17 mouse cellular contexts compared by ENCODE assay signal in genomic region chr2:32596725-32597124, GRCm38 (mm10). TPM values are rescaled to one million over a fixed set of nuclear protein-coding genes. Genes with fewer than 3 reads are reported as not detected.
DNase-seq lines count a peak whose midpoint lies in the region; ATAC-seq and TF ChIP-seq lines count a peak whose summit lies in the region.
"Had no signal": no experiment of that assay in that cellular context is flagged by ENCODE, and none has a peak within 500 bp of the region (broad histone marks: within the 10 kb centered on the region; RNA-seq: fewer than 3 reads in every experiment).

No protein-coding gene starts in this region.

- H3K4me1 ChIP-seq in limb, embryonic 10.5 days: peaks cover 7% of the 10 kb centered on the region
- H3K4me1 ChIP-seq in intestine, postnatal 0 days (replicated peaks; ENCODE audit: control insufficient read depth, insufficient read depth, low read length): no peaks in the 10 kb centered on the region

- H3K4me3 ChIP-seq in limb, embryonic 10.5 days: no peak overlapping the region
- no peak overlapping the region for H3K4me3 ChIP-seq in intestine, postnatal 0 days (ENCODE audit: low read depth, low read length)
- H3K4me3 ChIP-seq: limb, embryonic 12.5 days; liver, embryonic 15.5 days had no signal

- no peak overlapping the region for H3K9ac ChIP-seq in intestine, postnatal 0 days (ENCODE audit: low read depth, low read length)
- H3K9ac ChIP-seq: limb, embryonic 12.5 days; liver, embryonic 15.5 days had no signal

- WGBS in limb, embryonic 10.5 days: 93% methylated on average over 13 of the region's 13 CpGs
- 91% methylated on average over 13 of the region's 13 CpGs for WGBS in intestine, postnatal 0 days

- H3K27me3 ChIP-seq in limb, embryonic 10.5 days (ENCODE audit: low read depth, poor library complexity, severe bottlenecking): no peaks in the 10 kb centered on the region
- H3K27me3 ChIP-seq in intestine, postnatal 0 days (replicated peaks; ENCODE audit: control insufficient read depth, insufficient read depth, low read length): no peaks in the 10 kb centered on the region
- H3K27me3 ChIP-seq: limb, embryonic 12.5 days; liver, embryonic 15.5 days had no signal

- peak; percentile 46 to 71 for DNase-seq in adrenal gland, adult (ENCODE audit: inconsistent age in 2 of 2, low spot score in 1 of 2)
- no peak for DNase-seq in adrenal gland, adult 18-20 months (ENCODE audit: low spot score in 2 of 2)
- DNase-seq in gastrocnemius, postnatal 10 days: peak; percentile 58
- DNase-seq in gastrocnemius, postnatal 36 days: no peak
- peak; percentile 57 for DNase-seq in testis, postnatal 10 days (ENCODE audit: low spot score)
- DNase-seq in testis, postnatal 14 days (ENCODE audit: low spot score): no peak
- DNase-seq in limb, embryonic 10.5 days (ENCODE audit: low spot score): no peak
- DNase-seq: kidney, adult 8-10 months; layer of hippocampus, postnatal 36 days; lung, postnatal 10 days; right cerebral cortex, postnatal 14 days had no signal

- peak overlapping the region; percentile 46; the same call in 1 of the 2 replicates for H3K27ac ChIP-seq in limb, embryonic 10.5 days
- H3K27ac ChIP-seq in intestine, postnatal 0 days (ENCODE audit: low read depth, low read length): no peak overlapping the region
- H3K27ac ChIP-seq: limb, embryonic 12.5 days; liver, embryonic 15.5 days; stomach, postnatal 0 days had no signal

- no peak for TF ChIP-seq CTCF in intestine, postnatal 0 days (IDR thresholded peaks at IDR 0.05; ENCODE audit: low read depth)

- intact Hi-C loops in gastrocnemius, postnatal 36 days (cut with DNase I): no loop called here

- H3K36me3 ChIP-seq in limb, embryonic 10.5 days: peaks cover 42% of the 10 kb centered on the region
- H3K36me3 ChIP-seq in intestine, postnatal 0 days (ENCODE audit: control insufficient read depth, insufficient read depth): peaks cover 13% of the 10 kb centered on the region

- no peaks in the 10 kb centered on the region for H3K9me3 ChIP-seq in limb, embryonic 10.5 days (replicated peaks)
- no peaks in the 10 kb centered on the region for H3K9me3 ChIP-seq in intestine, postnatal 0 days (ENCODE audit: control insufficient read depth)
- H3K9me3 ChIP-seq: limb, embryonic 12.5 days; liver, embryonic 15.5 days had no signal

- H3K4me2 ChIP-seq in intestine, postnatal 0 days (replicated peaks; ENCODE audit: low read depth): no peak overlapping the region
- H3K4me2 ChIP-seq: limb, embryonic 12.5 days; liver, embryonic 15.5 days had no signal

- no peak for ATAC-seq in intestine, postnatal 0 days

RNA-seq across cellular contexts. Expression of gene St6galnac6, which starts 2.8 kb away (rescaled TPM):
- 10 to 100 TPM; 52.4 to 67.9 TPM for total RNA-seq in adrenal gland, adult 18-20 months (2021)
- total RNA-seq in gastrocnemius, postnatal 10 days (2021): 10 to 100 TPM; 59.7 to 66.0 TPM
- total RNA-seq in gastrocnemius, postnatal 36 days (2021): 10 to 100 TPM; 34.9 to 46.5 TPM
- polyA plus RNA-seq in limb, embryonic 10.5 days (2016; fragmentation: Nextera tagmentation; extraction: Ambion mirVana): 11.8 and 16.7 TPM in 2 replicates
- 8.3 and 9.1 TPM in 2 replicates for polyA plus RNA-seq in intestine, postnatal 0 days (2015; fragmentation: Nextera tagmentation; extraction: Ambion mirVana)

RNA-seq across cellular contexts. Expression of gene St6galnac4, which starts 9.8 kb away (rescaled TPM):
- total RNA-seq in adrenal gland, adult 18-20 months (2021): 10 to 100 TPM in 1 of 2 experiments, 1 to 10 TPM in 1; 6.6 to 11.4 TPM
- 10 to 100 TPM; 31.7 to 42.6 TPM for total RNA-seq in gastrocnemius, postnatal 10 days (2021)
- 10 to 100 TPM; 14.1 to 21.7 TPM for total RNA-seq in gastrocnemius, postnatal 36 days (2021)
- 26.0 and 26.1 TPM in 2 replicates for polyA plus RNA-seq in limb, embryonic 10.5 days (2016; fragmentation: Nextera tagmentation; extraction: Ambion mirVana)
- polyA plus RNA-seq in intestine, postnatal 0 days (2015; fragmentation: Nextera tagmentation; extraction: Ambion mirVana): 5.7 and 6.6 TPM in 2 replicates

RNA-seq across cellular contexts. Expression of gene 9430097D07Rik, which starts 21.2 kb away (rescaled TPM):
- total RNA-seq in adrenal gland, adult 18-20 months (2021): not detected
- total RNA-seq in gastrocnemius, postnatal 10 days (2021): not detected
- total RNA-seq in gastrocnemius, postnatal 36 days (2021): not detected
- 0.24 TPM in 1 of 2 replicates, not detected in the other for polyA plus RNA-seq in limb, embryonic 10.5 days (2016; fragmentation: Nextera tagmentation; extraction: Ambion mirVana)
- polyA plus RNA-seq in intestine, postnatal 0 days (2015; fragmentation: Nextera tagmentation; extraction: Ambion mirVana): 0.14 TPM in 1 of 2 replicates, not detected in the other
- total RNA-seq: heart, postnatal 10 days; neutrophil, adult 5-6 weeks had no signal
- polyA plus RNA-seq: limb, embryonic 12.5 days; liver, embryonic 15.5 days; stomach, postnatal 0 days had no signal

RNA-seq across cellular contexts. Expression of gene Pip5kl1, which starts 22.1 kb away (rescaled TPM):
- total RNA-seq in adrenal gland, adult 18-20 months (2021): not detected
- not detected for total RNA-seq in gastrocnemius, postnatal 10 days (2021)
- total RNA-seq in gastrocnemius, postnatal 36 days (2021): not detected
- polyA plus RNA-seq in limb, embryonic 10.5 days (2016; fragmentation: Nextera tagmentation; extraction: Ambion mirVana): 1.0 and 2.7 TPM in 2 replicates
- not detected in 2 replicates for polyA plus RNA-seq in intestine, postnatal 0 days (2015; fragmentation: Nextera tagmentation; extraction: Ambion mirVana)
- total RNA-seq: heart, postnatal 10 days had no signal
- polyA plus RNA-seq: liver, embryonic 15.5 days had no signal

RNA-seq across cellular contexts. Expression of gene Ak1, which starts 24.8 kb away (rescaled TPM):
- total RNA-seq in adrenal gland, adult 18-20 months (2021): 10 to 100 TPM; 31.2 to 48.5 TPM
- total RNA-seq in gastrocnemius, postnatal 10 days (2021): 1,000 to 10,000 TPM; 1,275 to 1,593 TPM
- 1,000 to 10,000 TPM; 1,818 to 2,240 TPM for total RNA-seq in gastrocnemius, postnatal 36 days (2021)
- polyA plus RNA-seq in limb, embryonic 10.5 days (2016; fragmentation: Nextera tagmentation; extraction: Ambion mirVana): 21.6 and 35.7 TPM in 2 replicates
- 10.5 and 12.1 TPM in 2 replicates for polyA plus RNA-seq in intestine, postnatal 0 days (2015; fragmentation: Nextera tagmentation; extraction: Ambion mirVana)
- total RNA-seq: neutrophil, adult 5-6 weeks had no signal

Comparison
In these comparisons a context has a peak if more than half of its experiments do, and no peak if none do; other contexts are left out.
1. DNase-seq: peak in adrenal gland, adult (2 of 2), gastrocnemius, postnatal 10 days (single experiment) and testis, postnatal 10 days (single experiment); none in adrenal gland, adult 18-20 months (0 of 2), gastrocnemius, postnatal 36 days (0 of 2), testis, postnatal 14 days (single experiment) and limb, embryonic 10.5 days (single experiment).